ENCODE assay signal across 28 mouse cellular contexts in genomic region chr3:51861631-51862030, GRCm38 (mm10).
DNase-seq lines count a peak whose midpoint lies in the region; ATAC-seq lines count a peak whose summit lies in the region.
"Had no signal": no experiment of that assay in that cellular context is flagged by ENCODE, and none has a peak within 500 bp of the region (broad histone marks: within the 10 kb centered on the region; RNA-seq: fewer than 3 reads in every experiment).

No protein-coding gene starts in this region.

- H3K4me3 ChIP-seq in hindbrain, embryonic 14.5 days (replicated peaks; ENCODE audit: low read length), result no peak overlapping the region
- H3K4me3 ChIP-seq in hindbrain, embryonic 12.5 days, result no peak overlapping the region
- H3K4me3 ChIP-seq in midbrain, embryonic 16.5 days (ENCODE audit: low read depth, low read length), result no peak overlapping the region
- H3K4me3 ChIP-seq in midbrain, embryonic 15.5 days, result no peak overlapping the region
- H3K4me3 ChIP-seq in neural tube, embryonic 14.5 days (ENCODE audit: low read depth, low read length), result no peak overlapping the region
- H3K4me3 ChIP-seq: embryonic facial prominence, embryonic 10.5 days; embryonic facial prominence, embryonic 12.5 days; erythroblast, embryonic 14.5 days; forebrain, embryonic 10.5 days; forebrain, embryonic 12.5 days had no signal

- H3K9ac ChIP-seq in hindbrain, embryonic 14.5 days, result no peak overlapping the region
- H3K9ac ChIP-seq in hindbrain, embryonic 12.5 days, result no peak overlapping the region
- H3K9ac ChIP-seq in midbrain, embryonic 16.5 days (ENCODE audit: low read depth, low read length), result no peak overlapping the region
- H3K9ac ChIP-seq in midbrain, embryonic 15.5 days, result no peak overlapping the region
- H3K9ac ChIP-seq in neural tube, embryonic 14.5 days (replicated peaks; ENCODE audit: low read depth, low read length), result no peak overlapping the region
- H3K9ac ChIP-seq: embryonic facial prominence, embryonic 12.5 days; forebrain, embryonic 12.5 days had no signal

- peak overlapping the region; percentile 51 for H3K27ac ChIP-seq in hindbrain, embryonic 14.5 days
- H3K27ac ChIP-seq in hindbrain, embryonic 12.5 days, result no peak overlapping the region; the same call in 1 of the 2 replicates
- H3K27ac ChIP-seq in midbrain, embryonic 16.5 days (ENCODE audit: low read length), result peak overlapping the region; percentile 48; the same call in 1 of the 2 replicates
- no peak overlapping the region for H3K27ac ChIP-seq in midbrain, embryonic 15.5 days
- H3K27ac ChIP-seq in neural tube, embryonic 14.5 days (ENCODE audit: low read depth, low read length), result peak overlapping the region; percentile 58
- H3K27ac ChIP-seq: embryonic facial prominence, embryonic 12.5 days; forebrain, embryonic 12.5 days had no signal

- ATAC-seq in frontal cortex, adult (ENCODE audit: low TSS enrichment), result peak; percentile 66
- ATAC-seq in hindbrain, embryonic 14.5 days (ENCODE audit: low FRiP score), result no peak
- ATAC-seq in hindbrain, embryonic 12.5 days (ENCODE audit: low FRiP score), result no peak
- no peak for ATAC-seq in midbrain, embryonic 16.5 days
- no peak for ATAC-seq in midbrain, embryonic 15.5 days (replicated peaks)
- ATAC-seq in neural tube, embryonic 14.5 days (ENCODE audit: low read depth), result no peak
- ATAC-seq: activated CD4-positive, CD25-positive, alpha-beta regulatory T cell, adult 4 months; CD4-positive, CD25-positive, alpha-beta regulatory T cell, adult 4 months; forebrain, embryonic 14.5 days; Patski had no signal

- H3K9me3 ChIP-seq in hindbrain, embryonic 14.5 days (ENCODE audit: control insufficient read depth, low read length), result no peaks in the 10 kb centered on the region
- H3K9me3 ChIP-seq in hindbrain, embryonic 12.5 days (replicated peaks), result no peaks in the 10 kb centered on the region
- H3K9me3 ChIP-seq in midbrain, embryonic 16.5 days (replicated peaks; ENCODE audit: control insufficient read depth, low read length, poor library complexity, severe bottlenecking), result no peaks in the 10 kb centered on the region
- H3K9me3 ChIP-seq in midbrain, embryonic 15.5 days, result no peaks in the 10 kb centered on the region
- no peaks in the 10 kb centered on the region for H3K9me3 ChIP-seq in neural tube, embryonic 14.5 days (ENCODE audit: control insufficient read depth, low read length)
- H3K9me3 ChIP-seq: embryonic facial prominence, embryonic 10.5 days; embryonic facial prominence, embryonic 12.5 days; forebrain, embryonic 10.5 days; forebrain, embryonic 12.5 days; G1E had no signal

- H3K4me1 ChIP-seq in hindbrain, embryonic 14.5 days (replicated peaks; ENCODE audit: control insufficient read depth, insufficient read depth, low read length), result peaks cover 13% of the 10 kb centered on the region
- peaks cover 9% of the 10 kb centered on the region for H3K4me1 ChIP-seq in hindbrain, embryonic 12.5 days
- peaks cover 5% of the 10 kb centered on the region for H3K4me1 ChIP-seq in midbrain, embryonic 16.5 days (ENCODE audit: control insufficient read depth, insufficient read depth, low read length)
- peaks cover 12% of the 10 kb centered on the region for H3K4me1 ChIP-seq in midbrain, embryonic 15.5 days
- 0 out of 2 replicates have a peak, but pooled peaks cover 2% of the 10 kb centered on the region for H3K4me1 ChIP-seq in neural tube, embryonic 14.5 days (ENCODE audit: control insufficient read depth, insufficient read depth, low read length)

- H3K27me3 ChIP-seq in hindbrain, embryonic 14.5 days (ENCODE audit: control insufficient read depth, insufficient read depth, low read length), result no peaks in the 10 kb centered on the region
- no peaks in the 10 kb centered on the region for H3K27me3 ChIP-seq in hindbrain, embryonic 12.5 days
- H3K27me3 ChIP-seq in midbrain, embryonic 16.5 days (ENCODE audit: control insufficient read depth, insufficient read depth, low read depth, low read length), result no peaks in the 10 kb centered on the region
- H3K27me3 ChIP-seq in midbrain, embryonic 15.5 days (replicated peaks), result no peaks in the 10 kb centered on the region
- no peaks in the 10 kb centered on the region for H3K27me3 ChIP-seq in neural tube, embryonic 14.5 days (ENCODE audit: control insufficient read depth, insufficient read depth, low read length)
- H3K27me3 ChIP-seq: CH12.LX; embryonic facial prominence, embryonic 12.5 days; forebrain, embryonic 12.5 days; Patski had no signal

- no peak overlapping the region for H3K4me2 ChIP-seq in hindbrain, embryonic 14.5 days (replicated peaks)
- no peak overlapping the region for H3K4me2 ChIP-seq in hindbrain, embryonic 12.5 days (replicated peaks)
- no peak overlapping the region for H3K4me2 ChIP-seq in midbrain, embryonic 16.5 days (ENCODE audit: low read length)
- H3K4me2 ChIP-seq in midbrain, embryonic 15.5 days, result no peak overlapping the region
- no peak overlapping the region for H3K4me2 ChIP-seq in neural tube, embryonic 14.5 days (ENCODE audit: low read depth, low read length)
- H3K4me2 ChIP-seq: embryonic facial prominence, embryonic 12.5 days; forebrain, embryonic 12.5 days had no signal

- no peak for DNase-seq in frontal cortex, postnatal 36 days (ENCODE audit: low spot score in 2 of 2)
- no peak for DNase-seq in hindbrain, embryonic 14.5 days (ENCODE audit: low spot score)
- no peak for DNase-seq in gastrocnemius, postnatal 25 days
- DNase-seq: adrenal gland, adult 8-10 months; adrenal gland, postnatal 14 days; adrenal gland, postnatal 36 days; B cell, adult 2 months; cerebellum, adult 11-12 months; cerebellum, adult 2 months; cerebellum, adult 9-10 months; cerebellum, postnatal 10 days; cerebellum, postnatal 25 days had no signal

- WGBS in hindbrain, embryonic 14.5 days, result 79% methylated on average over 9 of the region's 9 CpGs
- 92% methylated on average over 9 of the region's 9 CpGs for WGBS in hindbrain, embryonic 12.5 days
- 89% methylated on average over 9 of the region's 9 CpGs for WGBS in midbrain, embryonic 16.5 days
- WGBS in midbrain, embryonic 15.5 days, result 83% methylated on average over 9 of the region's 9 CpGs
- 58% methylated on average over 9 of the region's 9 CpGs for WGBS in neural tube, embryonic 14.5 days

- H3K36me3 ChIP-seq in hindbrain, embryonic 14.5 days (replicated peaks; ENCODE audit: control insufficient read depth, insufficient read depth), result no peaks in the 10 kb centered on the region
- H3K36me3 ChIP-seq in hindbrain, embryonic 12.5 days, result no peaks in the 10 kb centered on the region
- no peaks in the 10 kb centered on the region for H3K36me3 ChIP-seq in midbrain, embryonic 16.5 days (ENCODE audit: control insufficient read depth, insufficient read depth, low read length)
- no peaks in the 10 kb centered on the region for H3K36me3 ChIP-seq in midbrain, embryonic 15.5 days (replicated peaks)
- H3K36me3 ChIP-seq in neural tube, embryonic 14.5 days (ENCODE audit: control insufficient read depth, insufficient read depth, low read length), result no peaks in the 10 kb centered on the region
- H3K36me3 ChIP-seq: G1E had no signal

Comparison
In these comparisons a context has a peak if more than half of its experiments do, and no peak if none do; other contexts are left out.
1. H3K27ac ChIP-seq: peak in hindbrain, embryonic 14.5 days (single experiment), midbrain, embryonic 16.5 days (single experiment) and neural tube, embryonic 14.5 days (single experiment); none in hindbrain, embryonic 12.5 days (single experiment) and midbrain, embryonic 15.5 days (single experiment).